Mouse (Mus musculus): ENCODE measurements around the gene Fam98b. TPM values are rescaled to one million over a fixed set of nuclear protein-coding genes. Genes with fewer than 3 reads are reported as not detected.

Fam98b gene
- polyA plus RNA-seq, 1 experiment from 2014 or later, result 7.6 TPM

DNA sequence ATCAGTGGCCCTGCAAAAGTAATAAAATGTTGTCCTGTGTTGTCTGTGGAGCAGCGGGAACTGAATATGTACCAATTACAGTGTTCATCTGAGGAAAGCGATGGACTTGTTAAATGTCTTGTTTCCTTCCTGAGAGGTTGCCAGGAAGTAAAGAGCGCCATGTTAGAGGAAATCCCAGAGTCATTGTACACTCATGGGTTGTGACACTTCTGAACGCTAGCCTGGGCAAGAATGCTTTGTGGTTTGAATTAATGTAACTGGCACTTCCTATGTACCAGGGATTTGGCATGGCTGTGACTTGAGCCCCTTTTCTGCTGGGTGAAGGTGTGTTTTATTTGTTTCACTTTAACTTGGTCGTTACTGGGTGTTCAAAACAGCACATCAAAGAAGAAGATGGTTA, 12.6 kb downstream of the Fam98b start:
- Histone ChIP-seq H3K4me2 (ENCODE audit: low read depth, severe bottlenecking) (no peak overlapping the region), H3K4me3 (ENCODE audit: low read depth, low read length) (no peak overlapping the region), H3K27me3 (ENCODE audit: control insufficient read depth, insufficient read depth, low read length) (no peaks in the 10 kb centered on the region), H3K36me3 (ENCODE audit: control insufficient read depth, insufficient read depth, low read length) (peaks cover 3% of the 10 kb centered on the region; the same call in 1 of the 2 replicates), H3K4me1 (ENCODE audit: control insufficient read depth, insufficient read depth, low read length) (no peaks in the 10 kb centered on the region), H3K27ac (replicated peaks; ENCODE audit: low read depth, low read length) (no peak overlapping the region), H3K9ac (ENCODE audit: low read length) (no peak overlapping the region), H3K9me3 (ENCODE audit: control insufficient read depth, low read length) (no peaks in the 10 kb centered on the region)
- 90% methylated on average over 5 of the region's 5 CpGs for WGBS
- ATAC-seq (ENCODE audit: insufficient number of reproducible peaks, low FRiP score, low TSS enrichment, low read depth) (no peak), DNase-seq (ENCODE audit: low spot score) (no peak)

DNA sequence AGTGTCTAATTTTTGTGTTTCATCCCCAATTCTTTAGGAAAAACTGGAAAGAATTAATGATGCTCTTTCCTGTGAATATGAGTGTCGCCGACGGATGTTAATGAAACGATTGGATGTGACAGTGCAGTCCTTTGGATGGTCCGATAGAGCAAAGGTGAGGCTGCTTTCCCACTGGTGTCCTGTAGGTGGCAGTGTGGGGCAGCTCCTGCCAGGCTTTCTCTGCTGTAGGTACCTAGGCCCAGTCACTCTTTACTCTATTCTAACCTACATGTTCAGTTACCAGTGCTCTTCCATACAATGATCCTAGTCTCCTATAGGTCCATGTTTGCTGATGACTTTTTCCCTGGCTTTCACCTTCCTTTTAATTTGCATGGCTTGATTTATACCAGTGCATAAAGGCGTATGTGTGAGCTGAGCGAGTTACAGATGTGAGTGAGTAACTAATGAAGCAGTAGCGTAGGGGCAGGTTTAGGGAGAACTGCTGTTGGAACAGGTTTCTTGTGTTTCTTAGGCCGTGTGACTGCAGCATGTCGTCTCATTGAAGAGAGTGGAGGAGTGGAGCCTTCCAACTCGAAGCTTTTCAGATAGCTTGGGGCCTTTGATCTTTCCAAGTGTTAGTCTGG, 14.4 kb downstream of the Fam98b start:
- H3K36me3 ChIP-seq (ENCODE audit: control insufficient read depth, insufficient read depth, low read length), result peaks cover 5% of the 10 kb centered on the region; the same call in 1 of the 2 replicates
- WGBS, result 70% methylated on average over 11 of the region's 11 CpGs
- ATAC-seq (ENCODE audit: insufficient number of reproducible peaks, low FRiP score, low TSS enrichment, low read depth), result no peak

DNA sequence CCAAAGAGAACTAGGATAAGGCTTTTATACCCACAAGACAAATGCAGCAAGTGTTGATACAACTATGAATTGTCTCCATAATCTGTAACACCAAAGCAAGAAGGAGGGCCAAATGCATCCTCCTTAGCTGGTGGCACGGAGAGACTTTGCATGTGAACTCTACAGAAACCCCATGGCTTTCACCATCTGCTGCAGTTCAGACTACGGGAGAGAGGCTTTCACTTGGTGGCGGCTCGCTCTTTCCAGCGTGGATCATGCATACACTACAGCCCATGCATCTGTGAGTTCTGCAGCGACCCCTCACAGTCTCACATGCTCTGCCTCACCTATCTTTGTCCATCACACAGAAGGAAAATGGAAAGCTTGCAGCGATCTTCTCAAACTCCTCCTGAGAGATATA, 38.8 kb downstream of the Fam98b start:
- ATAC-seq (ENCODE audit: insufficient number of reproducible peaks, low FRiP score, low TSS enrichment, low read depth) (no peak), DNase-seq (ENCODE audit: low spot score) (no peak)
- Histone ChIP-seq H3K27ac (replicated peaks; ENCODE audit: low read depth, low read length) (no peak overlapping the region), H3K4me3 (ENCODE audit: low read depth, low read length) (no peak overlapping the region), H3K27me3 (ENCODE audit: control insufficient read depth, insufficient read depth, low read length) (no peaks in the 10 kb centered on the region), H3K4me2 (ENCODE audit: low read depth, severe bottlenecking) (no peak overlapping the region), H3K9ac (ENCODE audit: low read length) (no peak overlapping the region), H3K4me1 (ENCODE audit: control insufficient read depth, insufficient read depth, low read length) (no peaks in the 10 kb centered on the region), H3K9me3 (ENCODE audit: control insufficient read depth, low read length) (no peaks in the 10 kb centered on the region), H3K36me3 (ENCODE audit: control insufficient read depth, insufficient read depth, low read length) (no peaks in the 10 kb centered on the region)
- 94% methylated on average over 7 of the region's 7 CpGs for WGBS

More for the DNA sequence above, 14.4 kb downstream of the Fam98b start:
- H3K4me2 ChIP-seq (ENCODE audit: low read depth, severe bottlenecking), result no peak overlapping the region
- no peak overlapping the region for H3K27ac ChIP-seq (replicated peaks; ENCODE audit: low read depth, low read length)
- H3K9ac ChIP-seq (ENCODE audit: low read length), result no peak overlapping the region
- no peaks in the 10 kb centered on the region for H3K27me3 ChIP-seq (ENCODE audit: control insufficient read depth, insufficient read depth, low read length)
- H3K4me1 ChIP-seq (ENCODE audit: control insufficient read depth, insufficient read depth, low read length), result no peaks in the 10 kb centered on the region
- DNase-seq (ENCODE audit: low spot score), result peak; percentile 78
- no peaks in the 10 kb centered on the region for H3K9me3 ChIP-seq (ENCODE audit: control insufficient read depth, low read length)
- no peak overlapping the region for H3K4me3 ChIP-seq (ENCODE audit: low read depth, low read length)

DNA sequence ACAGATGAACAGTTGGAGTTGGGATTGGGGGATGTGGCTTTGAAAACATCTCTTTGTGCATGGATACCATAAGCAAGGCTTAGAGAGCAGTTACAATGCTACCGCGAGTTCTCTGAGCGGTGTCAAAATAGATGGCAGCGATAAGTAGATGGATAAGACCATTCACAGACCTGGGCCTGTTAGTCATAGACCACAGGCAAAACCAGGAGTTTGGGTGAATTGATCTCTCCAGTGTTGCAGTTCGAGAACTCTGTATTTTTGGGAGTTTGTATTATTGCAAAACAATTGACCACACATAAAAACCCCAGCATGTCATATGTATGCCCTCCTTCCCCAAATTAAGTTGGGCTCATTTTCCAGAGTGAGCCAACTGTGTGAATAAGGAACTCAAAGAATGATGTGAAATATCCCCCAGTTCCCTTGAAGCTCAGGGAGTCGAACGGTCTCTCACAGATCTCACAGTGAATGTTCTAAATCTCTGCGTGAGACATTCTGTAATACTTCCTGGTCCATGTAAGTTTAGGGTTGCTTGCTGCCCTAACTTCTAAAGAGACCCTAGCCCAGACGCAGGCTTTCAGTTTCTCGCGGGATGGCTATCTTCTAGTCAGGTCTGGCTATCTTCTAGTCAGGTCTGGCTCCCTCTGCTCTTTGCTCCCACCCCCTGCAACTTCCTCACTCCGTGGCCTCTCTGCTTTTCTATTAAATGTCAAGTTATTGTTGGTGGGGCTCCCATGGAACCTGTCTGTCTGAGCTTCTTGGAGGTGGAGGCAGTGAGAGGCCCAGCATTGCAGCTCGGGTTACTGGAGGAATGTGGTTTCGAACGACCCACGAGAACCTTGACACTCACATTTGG, 50.3 kb downstream of the Fam98b start:
- ATAC-seq (ENCODE audit: insufficient number of reproducible peaks, low FRiP score, low TSS enrichment, low read depth) (no peak), DNase-seq (ENCODE audit: low spot score) (no peak)
- no peak overlapping the region for H3K27ac ChIP-seq (replicated peaks; ENCODE audit: low read depth, low read length)
- no peaks in the 10 kb centered on the region for H3K4me1 ChIP-seq (ENCODE audit: control insufficient read depth, insufficient read depth, low read length)
- H3K27me3 ChIP-seq (ENCODE audit: control insufficient read depth, insufficient read depth, low read length), result no peaks in the 10 kb centered on the region
- no peak overlapping the region for H3K4me3 ChIP-seq (ENCODE audit: low read depth, low read length)
- H3K9me3 ChIP-seq (ENCODE audit: control insufficient read depth, low read length), result no peaks in the 10 kb centered on the region
- WGBS, result 86% methylated on average over 16 of the region's 16 CpGs
- no peak overlapping the region for H3K9ac ChIP-seq (ENCODE audit: low read length)
- H3K4me2 ChIP-seq (ENCODE audit: low read depth, severe bottlenecking), result no peak overlapping the region
- no peaks in the 10 kb centered on the region for H3K36me3 ChIP-seq (ENCODE audit: control insufficient read depth, insufficient read depth, low read length)

DNA sequence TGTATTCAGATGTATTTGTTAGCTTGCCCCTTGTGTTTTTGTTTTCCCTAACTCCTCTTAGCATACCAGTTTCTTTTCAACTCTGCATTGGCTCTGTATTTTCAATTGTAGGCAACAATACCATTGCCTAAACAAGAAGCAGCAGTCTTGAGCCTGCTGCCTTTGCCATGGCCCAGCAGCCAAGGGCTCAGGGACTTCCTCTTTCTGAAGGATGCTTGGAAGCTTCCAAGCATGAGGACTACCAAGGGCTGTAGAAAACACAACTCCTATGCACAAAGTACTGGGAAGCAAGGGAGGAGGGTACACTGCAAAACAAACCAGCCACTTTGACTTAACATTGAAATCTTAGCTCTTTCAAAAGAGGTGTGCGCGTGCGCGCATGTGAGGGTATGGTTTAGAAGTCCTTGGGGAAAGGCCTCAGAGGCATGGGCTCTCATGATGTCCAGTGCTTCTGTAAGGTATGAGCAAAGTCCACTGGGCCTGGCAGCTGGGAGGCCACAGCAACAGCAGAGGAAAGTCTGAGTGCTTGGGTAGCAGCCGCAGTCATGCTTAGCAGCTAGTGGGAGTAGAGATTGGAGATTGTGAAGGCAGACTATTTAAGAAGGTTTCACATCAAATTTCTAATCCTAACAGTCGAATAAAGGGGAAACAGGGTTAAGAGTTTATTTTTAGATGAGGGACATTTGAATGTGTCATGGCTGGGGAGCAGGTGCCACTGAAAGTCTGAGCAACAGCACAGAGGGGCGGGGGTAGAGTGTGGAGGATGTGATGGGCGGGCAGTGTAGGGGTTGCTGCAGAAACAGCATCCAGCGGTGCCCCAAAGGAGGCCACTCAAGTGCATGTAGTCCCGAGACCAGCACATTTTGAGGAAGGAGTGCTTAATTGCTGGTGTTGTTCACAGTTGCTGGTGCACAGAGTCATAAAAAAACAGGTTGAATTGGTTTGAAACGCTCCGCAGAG, 54.1 kb downstream of the Fam98b start:
- no peak overlapping the region for H3K4me3 ChIP-seq (ENCODE audit: low read depth, low read length)

DNA sequence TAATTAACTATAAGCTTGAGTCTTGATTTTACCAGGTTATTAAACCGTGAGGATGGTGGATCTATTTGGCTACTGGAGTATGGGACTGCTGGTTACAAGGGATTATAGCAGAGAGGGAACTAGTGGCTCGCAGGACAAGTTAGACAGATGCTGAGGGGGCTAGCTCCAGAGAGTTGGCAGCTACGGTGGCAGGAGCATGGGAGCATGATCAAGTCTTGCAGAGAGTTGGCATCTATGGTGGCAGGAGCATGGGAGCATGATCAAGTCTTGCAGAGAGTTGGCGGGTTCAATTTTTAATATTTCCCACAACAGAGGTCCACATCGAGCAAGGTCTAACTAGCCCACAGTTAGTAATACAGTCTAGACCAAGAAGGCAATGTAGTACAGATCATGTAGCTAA, 55.4 kb downstream of the Fam98b start:
- no peak overlapping the region for H3K4me3 ChIP-seq (ENCODE audit: low read depth, low read length)
- no peak for DNase-seq (ENCODE audit: low spot score)
- H3K4me1 ChIP-seq (ENCODE audit: control insufficient read depth, insufficient read depth, low read length), result no peaks in the 10 kb centered on the region
- H3K9ac ChIP-seq (ENCODE audit: low read length), result no peak overlapping the region
- no peak overlapping the region for H3K4me2 ChIP-seq (ENCODE audit: low read depth, severe bottlenecking)
- H3K27me3 ChIP-seq (ENCODE audit: control insufficient read depth, insufficient read depth, low read length), result no peaks in the 10 kb centered on the region
- H3K27ac ChIP-seq (replicated peaks; ENCODE audit: low read depth, low read length), result no peak overlapping the region
- ATAC-seq (ENCODE audit: insufficient number of reproducible peaks, low FRiP score, low TSS enrichment, low read depth), result no peak
- H3K9me3 ChIP-seq (ENCODE audit: control insufficient read depth, low read length), result no peaks in the 10 kb centered on the region
- no peaks in the 10 kb centered on the region for H3K36me3 ChIP-seq (ENCODE audit: control insufficient read depth, insufficient read depth, low read length)
- WGBS, result 89% methylated on average over 5 of the region's 5 CpGs

More for the DNA sequence above, 54.1 kb downstream of the Fam98b start:
- ATAC-seq (ENCODE audit: insufficient number of reproducible peaks, low FRiP score, low TSS enrichment, low read depth) (no peak), DNase-seq (ENCODE audit: low spot score) (no peak)
- no peak overlapping the region for H3K27ac ChIP-seq (replicated peaks; ENCODE audit: low read depth, low read length)
- H3K36me3 ChIP-seq (ENCODE audit: control insufficient read depth, insufficient read depth, low read length), result no peaks in the 10 kb centered on the region
- no peak overlapping the region for H3K9ac ChIP-seq (ENCODE audit: low read length)
- no peak overlapping the region for H3K4me2 ChIP-seq (ENCODE audit: low read depth, severe bottlenecking)
- no peaks in the 10 kb centered on the region for H3K27me3 ChIP-seq (ENCODE audit: control insufficient read depth, insufficient read depth, low read length)
- no peaks in the 10 kb centered on the region for H3K9me3 ChIP-seq (ENCODE audit: control insufficient read depth, low read length)
- 84% methylated on average over 12 of the region's 12 CpGs for WGBS
- no peaks in the 10 kb centered on the region for H3K4me1 ChIP-seq (ENCODE audit: control insufficient read depth, insufficient read depth, low read length)

DNA sequence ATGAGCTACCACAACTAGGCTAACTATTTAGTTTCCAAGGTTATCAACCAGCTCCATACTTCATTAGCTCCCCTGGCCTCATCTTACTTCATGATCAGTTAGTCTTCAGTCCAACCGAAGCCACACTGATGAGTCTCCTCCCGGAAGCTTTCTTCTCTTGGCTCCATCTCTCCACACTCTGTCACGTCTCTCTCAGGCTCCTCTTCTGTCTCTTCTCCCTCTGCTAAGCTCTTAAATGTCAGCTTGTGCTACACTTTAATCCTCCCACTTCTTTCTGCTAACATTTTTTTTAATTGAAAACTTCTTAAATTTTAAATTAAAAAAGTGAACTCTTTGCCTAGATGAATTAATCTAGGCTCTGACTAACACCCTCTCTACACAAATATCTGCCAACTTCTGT, 58.4 kb downstream of the Fam98b start:
- Histone ChIP-seq H3K36me3 (ENCODE audit: control insufficient read depth, insufficient read depth, low read length) (no peaks in the 10 kb centered on the region), H3K9me3 (ENCODE audit: control insufficient read depth, low read length) (no peaks in the 10 kb centered on the region), H3K4me3 (ENCODE audit: low read depth, low read length) (no peak overlapping the region), H3K9ac (ENCODE audit: low read length) (no peak overlapping the region), H3K4me2 (ENCODE audit: low read depth, severe bottlenecking) (no peak overlapping the region), H3K4me1 (ENCODE audit: control insufficient read depth, insufficient read depth, low read length) (no peaks in the 10 kb centered on the region), H3K27me3 (ENCODE audit: control insufficient read depth, insufficient read depth, low read length) (no peaks in the 10 kb centered on the region), H3K27ac (replicated peaks; ENCODE audit: low read depth, low read length) (no peak overlapping the region)
- ATAC-seq (ENCODE audit: insufficient number of reproducible peaks, low FRiP score, low TSS enrichment, low read depth) (no peak), DNase-seq (ENCODE audit: low spot score) (no peak)
- 89% methylated on average over 3 of the region's 3 CpGs for WGBS

DNA sequence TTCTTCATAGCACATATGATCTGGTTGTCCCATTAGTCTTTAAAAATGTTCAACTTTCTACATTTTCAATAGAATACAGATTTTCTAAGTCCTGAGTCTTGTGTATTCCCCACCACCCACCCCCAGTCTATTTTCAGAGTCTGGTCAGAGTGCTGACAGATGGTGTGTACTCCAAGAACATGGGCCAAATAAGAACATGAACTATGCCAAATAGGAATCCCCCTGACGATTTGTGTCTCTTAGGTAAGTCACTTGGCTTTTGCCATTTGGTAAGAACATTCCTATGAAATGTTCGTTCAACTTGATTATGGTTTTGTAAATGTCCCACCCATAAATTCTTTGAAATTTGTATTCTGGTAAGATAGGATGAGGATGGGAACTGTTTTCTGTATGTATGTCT, 59.5 kb downstream of the Fam98b start:
- H3K4me1 ChIP-seq (ENCODE audit: control insufficient read depth, insufficient read depth, low read length), result no peaks in the 10 kb centered on the region
- no peak overlapping the region for H3K9ac ChIP-seq (ENCODE audit: low read length)
- H3K4me2 ChIP-seq (ENCODE audit: low read depth, severe bottlenecking), result no peak overlapping the region
- WGBS, result 91% methylated on average over 2 of the region's 2 CpGs
- ATAC-seq (ENCODE audit: insufficient number of reproducible peaks, low FRiP score, low TSS enrichment, low read depth) (no peak), DNase-seq (ENCODE audit: low spot score) (no peak)
- H3K36me3 ChIP-seq (ENCODE audit: control insufficient read depth, insufficient read depth, low read length), result no peaks in the 10 kb centered on the region
- no peaks in the 10 kb centered on the region for H3K27me3 ChIP-seq (ENCODE audit: control insufficient read depth, insufficient read depth, low read length)
- no peak overlapping the region for H3K27ac ChIP-seq (replicated peaks; ENCODE audit: low read depth, low read length)
- H3K4me3 ChIP-seq (ENCODE audit: low read depth, low read length), result no peak overlapping the region
- no peaks in the 10 kb centered on the region for H3K9me3 ChIP-seq (ENCODE audit: control insufficient read depth, low read length)

Data from limb, embryonic 11.5 days (tissue).